Mouse (Mus musculus): Measurements from ENCODE around the gene Tcf3. TPM values are rescaled to one million over a fixed set of nuclear protein-coding genes. Genes with fewer than 3 reads are reported as not detected.

Gene Tcf3
- polyA plus RNA-seq, 1 experiment from 2014 or later = 258 TPM

DNA sequence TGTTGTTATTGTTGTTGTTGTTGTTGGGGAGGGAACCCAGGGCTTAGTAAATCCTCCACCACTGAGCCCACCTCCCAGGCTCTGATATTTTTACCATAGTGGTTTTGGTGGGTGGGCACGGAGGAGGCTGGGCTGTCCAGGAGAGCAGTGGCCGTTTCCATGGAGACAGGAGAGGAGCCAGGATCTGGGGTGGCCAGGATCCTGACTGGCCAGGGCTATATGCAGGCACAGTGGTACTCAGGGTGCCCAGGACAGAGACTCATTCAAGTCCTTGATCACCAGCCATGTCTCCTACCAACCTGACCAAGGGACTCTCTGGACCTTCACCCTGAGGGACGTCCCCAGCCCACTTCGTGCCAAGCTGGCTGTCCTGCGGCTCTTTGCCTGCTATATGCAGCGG, 69.7 kb downstream of the Tcf3 start:
- H3K9me3 ChIP-seq = no peaks in the 10 kb centered on the region
- WGBS = 45% methylated on average over 6 of the region's 6 CpGs
- no peak overlapping the region for H3K4me3 ChIP-seq
- no peaks in the 10 kb centered on the region for H3K36me3 ChIP-seq
- no peak overlapping the region for H3K27ac ChIP-seq
- 0 out of 2 replicates have a peak, but pooled peaks cover 3% of the 10 kb centered on the region for H3K4me1 ChIP-seq
- H3K27me3 ChIP-seq = peaks cover 39% of the 10 kb centered on the region
- no peak overlapping the region for H3K4me2 ChIP-seq (replicated peaks)
- ATAC-seq (ENCODE audit: insufficient number of reproducible peaks, insufficient read depth, low FRiP score, low TSS enrichment) = no peak
- no peak overlapping the region for H3K9ac ChIP-seq

Small RNA genes lying within 50 kb of the gene (microRNA-seq; reads per million reads assigned to microRNA genes)
- gene Gm22721 = not detected

Other genes with a start within 250 kb of the Tcf3 start
- gene Mum1, start 207.2 kb downstream of the Tcf3 start, polyA plus RNA-seq (2016; fragmentation: Nextera tagmentation; extraction: Ambion mirVana) = 85.1 and 93.4 TPM in 2 replicates
- 260 and 269 TPM in 2 replicates for gene Ndufs7, start 184.5 kb downstream of the Tcf3 start, polyA plus RNA-seq (2016; fragmentation: Nextera tagmentation; extraction: Ambion mirVana)
- 33.8 and 38.6 TPM in 2 replicates for gene Gamt, start 172.6 kb downstream of the Tcf3 start, polyA plus RNA-seq (2016; fragmentation: Nextera tagmentation; extraction: Ambion mirVana)
- 70.7 and 71.8 TPM in 2 replicates for gene Dazap1, start 172.2 kb downstream of the Tcf3 start, polyA plus RNA-seq (2016; fragmentation: Nextera tagmentation; extraction: Ambion mirVana)
- 851 and 902 TPM in 2 replicates for gene Rps15, start 141.2 kb downstream of the Tcf3 start, polyA plus RNA-seq (2016; fragmentation: Nextera tagmentation; extraction: Ambion mirVana)
- 18.3 and 21.7 TPM in 2 replicates for gene Apc2, start 137.7 kb downstream of the Tcf3 start, polyA plus RNA-seq (2016; fragmentation: Nextera tagmentation; extraction: Ambion mirVana)
- gene 2310011J03Rik, start 113.1 kb downstream of the Tcf3 start, polyA plus RNA-seq (2016; fragmentation: Nextera tagmentation; extraction: Ambion mirVana) = 50.0 and 50.3 TPM in 2 replicates
- 4.5 and 5.1 TPM in 2 replicates for gene Pcsk4, start 104.1 kb downstream of the Tcf3 start, polyA plus RNA-seq (2016; fragmentation: Nextera tagmentation; extraction: Ambion mirVana)
- 4.2 and 5.7 TPM in 2 replicates for gene Reep6, start 103.7 kb downstream of the Tcf3 start, polyA plus RNA-seq (2016; fragmentation: Nextera tagmentation; extraction: Ambion mirVana)
- 1.0 and 2.2 TPM in 2 replicates for gene Adamtsl5, start 85.2 kb downstream of the Tcf3 start, polyA plus RNA-seq (2016; fragmentation: Nextera tagmentation; extraction: Ambion mirVana)
- 0.87 and 1.2 TPM in 2 replicates for gene Plk5, start 77.2 kb downstream of the Tcf3 start, polyA plus RNA-seq (2016; fragmentation: Nextera tagmentation; extraction: Ambion mirVana)
- gene Mex3d, start 46.0 kb downstream of the Tcf3 start, polyA plus RNA-seq (2016; fragmentation: Nextera tagmentation; extraction: Ambion mirVana) = 13.1 and 14.9 TPM in 2 replicates
- 332 and 349 TPM in 2 replicates for gene Mbd3, start 34.1 kb downstream of the Tcf3 start, polyA plus RNA-seq (2016; fragmentation: Nextera tagmentation; extraction: Ambion mirVana)
- 403 and 464 TPM in 2 replicates for gene Uqcr11, start 26.8 kb downstream of the Tcf3 start, polyA plus RNA-seq (2016; fragmentation: Nextera tagmentation; extraction: Ambion mirVana)
- 0.10 and 0.13 TPM in 2 replicates for gene Onecut3, start 61.2 kb upstream of the Tcf3 start, polyA plus RNA-seq (2016; fragmentation: Nextera tagmentation; extraction: Ambion mirVana)
- 0.19 and 0.23 TPM in 2 replicates for gene Atp8b3, start 105.5 kb upstream of the Tcf3 start, polyA plus RNA-seq (2016; fragmentation: Nextera tagmentation; extraction: Ambion mirVana)
- gene Rexo1, start 127.9 kb upstream of the Tcf3 start, polyA plus RNA-seq (2016; fragmentation: Nextera tagmentation; extraction: Ambion mirVana) = 32.9 and 33.1 TPM in 2 replicates
- 12.4 and 12.5 TPM in 2 replicates for gene Klf16, start 143.7 kb upstream of the Tcf3 start, polyA plus RNA-seq (2016; fragmentation: Nextera tagmentation; extraction: Ambion mirVana)
- gene Abhd17a, start 156.7 kb upstream of the Tcf3 start, polyA plus RNA-seq (2016; fragmentation: Nextera tagmentation; extraction: Ambion mirVana) = 123 and 125 TPM in 2 replicates
- gene Scamp4, start 169.2 kb upstream of the Tcf3 start, polyA plus RNA-seq (2016; fragmentation: Nextera tagmentation; extraction: Ambion mirVana) = 77.4 and 80.6 TPM in 2 replicates
- 7.0 and 7.8 TPM in 2 replicates for gene Adat3, start 169.2 kb upstream of the Tcf3 start, polyA plus RNA-seq (2016; fragmentation: Nextera tagmentation; extraction: Ambion mirVana)
- 4.7 and 5.9 TPM in 2 replicates for gene Gm49322, start 172.4 kb upstream of the Tcf3 start, polyA plus RNA-seq (2016; fragmentation: Nextera tagmentation; extraction: Ambion mirVana)
- gene Csnk1g2, start 189.2 kb upstream of the Tcf3 start, polyA plus RNA-seq (2016; fragmentation: Nextera tagmentation; extraction: Ambion mirVana) = 250 and 263 TPM in 2 replicates
- 109 and 110 TPM in 2 replicates for gene Btbd2, start 223.4 kb upstream of the Tcf3 start, polyA plus RNA-seq (2016; fragmentation: Nextera tagmentation; extraction: Ambion mirVana)
- gene Mknk2, start 244.5 kb upstream of the Tcf3 start, polyA plus RNA-seq (2016; fragmentation: Nextera tagmentation; extraction: Ambion mirVana) = 117 and 122 TPM in 2 replicates